Mouse (Mus musculus) liver, embryonic 16.5 days (tissue): ENCODE measurements around the gene Usp17la. TPM values are rescaled to one million over a fixed set of nuclear protein-coding genes. Genes with fewer than 3 reads are reported as not detected.

Experiments
- ATAC-seq: fragments of 200-750 bp; cut with Nextera tagmentation; 2 replicates; pipeline ENCODE4 v1.8.0; 2017; ENCODE audit warnings: low read depth, mild to moderate bottlenecking, moderate number of reproducible peaks, moderate library complexity
- H3K27ac ChIP-seq: fragments of 300-500 bp; sonication (generic); 2 replicates; pipeline ENCODE4 v1.5.1; 2014; ENCODE audit warnings: mild to moderate bottlenecking, low read length
- H3K27me3 ChIP-seq: fragments of 300-500 bp; sonication (generic); 2 replicates; pipeline ENCODE4 v1.6.1; 2014; ENCODE audit warnings: low read depth, low read length, mixed read lengths; ENCODE audit not compliant: control insufficient read depth, insufficient read depth
- H3K36me3 ChIP-seq: fragments of 300-500 bp; sonication (generic); 2 replicates; pipeline ENCODE4 v1.6.1; 2014; ENCODE audit warnings: mild to moderate bottlenecking; ENCODE audit not compliant: control insufficient read depth, insufficient read depth
- H3K4me1 ChIP-seq: fragments of 300-500 bp; sonication (generic); 2 replicates; pipeline ENCODE4 v1.6.1; 2014; ENCODE audit warnings: low read depth, low read length, mixed read lengths; ENCODE audit not compliant: control insufficient read depth
- H3K4me2 ChIP-seq: fragments of 300-500 bp; sonication (generic); 2 replicates; pipeline ENCODE4 v1.6.1; 2014; ENCODE audit warnings: low read depth, low read length, mixed read lengths
- H3K4me3 ChIP-seq: fragments of 300-500 bp; sonication (generic); 2 replicates; pipeline ENCODE4 v1.5.1; 2014; ENCODE audit warnings: low read depth, mild to moderate bottlenecking, low read length
- H3K9ac ChIP-seq: fragments of 300-500 bp; sonication (generic); 2 replicates; pipeline ENCODE4 v1.6.1; 2014; ENCODE audit warnings: low read depth, low read length
- H3K9me3 ChIP-seq: fragments of 300-500 bp; sonication (generic); replicated peaks from 2 replicates; pipeline ENCODE4 v1.6.1; 2016; ENCODE audit warnings: low read length; ENCODE audit not compliant: control insufficient read depth
- WGBS: fragments of 180-500 bp; shearing (Covaris S2); extraction: QIAGEN DNeasy Blood & Tissue Kit; methylation state at CpG from one replicate; pipeline ENCODE4 v1.1.7; 2014; ENCODE audit not compliant: insufficient replicate concordance; 5-methylcytosine and 5-hydroxymethylcytosine counted together
- polyA plus RNA-seq: library from polyadenylated mRNA; unstranded; fragments of >200 nt; fragmentation: Nextera tagmentation; extraction: Ambion mirVana; gene quantifications from 2 replicates; pipeline ENCODE4 v1.2.1, GENCODE M21; 2015

Gene Usp17la
- polyA plus RNA-seq, 1 experiment from 2014 or later = not detected

DNA sequence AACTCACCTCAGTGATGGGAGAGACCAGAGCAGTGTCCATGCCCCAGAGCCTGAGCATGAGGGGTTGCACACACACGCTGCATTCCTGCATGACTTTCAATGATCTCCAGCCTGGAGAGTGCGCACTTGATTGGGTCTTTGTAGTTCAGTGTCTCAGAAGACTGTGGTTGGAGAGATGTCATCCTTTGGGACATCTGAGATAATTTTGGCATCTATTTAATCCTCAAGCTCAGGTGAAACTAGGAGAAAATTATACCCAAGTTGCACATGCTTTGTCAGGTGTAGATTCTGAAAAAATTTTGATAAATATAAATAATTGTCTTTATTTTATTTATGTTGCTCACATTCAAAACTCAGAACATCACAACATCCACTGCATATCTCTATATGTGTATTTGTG lies 39.0 kb downstream of the Usp17la start, which contains the start of gene Olfr666:
Olfr666 (minus strand) TSS at position 101 of the 400 bp plus-strand sequence.
- Histone ChIP-seq H3K9me3 (no peaks in the 10 kb centered on the region), H3K36me3 (no peaks in the 10 kb centered on the region), H3K4me2 (no peak within 1 kb of the TSS), H3K9ac (no peak within 1 kb of the TSS), H3K4me1 (no peaks in the 10 kb centered on the region), H3K27ac (no peak within 1 kb of the TSS), H3K27me3 (no peaks in the 10 kb centered on the region), H3K4me3 (no peak within 1 kb of the TSS)
- ATAC-seq = no peak
- 63% methylated on average over 2 of the region's 2 CpGs for WGBS

Other genes starting within 250 kb of the Usp17la start
- gene Olfr656, start 243.1 kb upstream of the Usp17la start, polyA plus RNA-seq = not detected in 2 replicates
- gene Olfr657, start 232.2 kb upstream of the Usp17la start, polyA plus RNA-seq = not detected in 2 replicates
- gene Olfr658, start 209.7 kb upstream of the Usp17la start, polyA plus RNA-seq = not detected in 2 replicates
- gene Olfr659, start 190.3 kb upstream of the Usp17la start, polyA plus RNA-seq = not detected in 2 replicates
- not detected in 2 replicates for gene Olfr661, start 170.5 kb upstream of the Usp17la start, polyA plus RNA-seq
- not detected in 2 replicates for gene Usp17le, start 79.5 kb upstream of the Usp17la start, polyA plus RNA-seq
- not detected in 2 replicates for gene Usp17lb, start 14.4 kb upstream of the Usp17la start, polyA plus RNA-seq
- gene Olfr665, start 21.0 kb downstream of the Usp17la start, polyA plus RNA-seq = not detected in 2 replicates
- gene Olfr666, start 38.9 kb downstream of the Usp17la start, polyA plus RNA-seq = 0.05 TPM in 1 of 2 replicates, not detected in the other
- gene Olfr667, start 64.5 kb downstream of the Usp17la start, polyA plus RNA-seq = not detected in 2 replicates
- gene Olfr668, start 71.0 kb downstream of the Usp17la start, polyA plus RNA-seq = not detected in 2 replicates
- gene Olfr669, start 77.2 kb downstream of the Usp17la start, polyA plus RNA-seq = not detected in 2 replicates
- gene Olfr670, start 105.6 kb downstream of the Usp17la start, polyA plus RNA-seq = not detected in 2 replicates
- not detected in 2 replicates for gene Olfr671, start 122.1 kb downstream of the Usp17la start, polyA plus RNA-seq
- not detected in 2 replicates for gene Olfr672, start 145.0 kb downstream of the Usp17la start, polyA plus RNA-seq
- gene Olfr675, start 171.5 kb downstream of the Usp17la start, polyA plus RNA-seq = not detected in 2 replicates
- not detected in 2 replicates for gene Olfr676, start 175.7 kb downstream of the Usp17la start, polyA plus RNA-seq
- not detected in 2 replicates for gene Olfr677, start 194.4 kb downstream of the Usp17la start, polyA plus RNA-seq
- gene Olfr678, start 207.5 kb downstream of the Usp17la start, polyA plus RNA-seq = not detected in 2 replicates
- not detected in 2 replicates for gene Olfr679, start 224.2 kb downstream of the Usp17la start, polyA plus RNA-seq
- not detected in 2 replicates for gene Olfr680-ps1, start 235.8 kb downstream of the Usp17la start, polyA plus RNA-seq